Mouse (Mus musculus) Muller cell, postnatal 12 days (primary cell): Measurements from ENCODE around the gene Idh2.
"Not testable (repeated sequence)": the region's sequence is repeated elsewhere in the genome, so short reads cannot be mapped to it uniquely, and the experiment has no call there.

Experiments
- DNase-seq: peaks from one replicate; pipeline ENCODE4 v3.0.0-alpha.2; 2015; ENCODE audit errors: inconsistent ontology term

The Idh2 gene

DNA sequence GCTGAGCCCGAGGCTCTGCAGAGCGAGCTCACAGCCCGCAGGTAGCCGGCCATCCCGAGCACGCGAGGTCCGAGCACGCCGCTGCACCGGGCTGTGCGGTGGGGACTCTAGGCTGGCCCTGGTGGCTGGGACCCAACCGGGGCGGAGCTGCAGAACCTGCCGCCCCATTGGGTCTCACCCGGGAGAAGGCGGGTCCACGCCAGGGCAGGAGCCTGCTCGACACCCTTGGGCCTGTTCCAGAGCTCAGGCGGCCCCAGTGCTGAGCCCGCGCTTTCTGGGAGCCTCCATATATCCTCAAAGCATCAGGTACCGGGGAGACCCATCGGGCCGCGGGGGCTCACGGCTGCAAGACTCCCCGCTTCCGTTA lies at the start of gene Idh2:
Gene Idh2, minus strand, starts transcription at position 169 of the 367 bp plus-strand sequence.
- DNase-seq: peak; percentile 93

DNA sequence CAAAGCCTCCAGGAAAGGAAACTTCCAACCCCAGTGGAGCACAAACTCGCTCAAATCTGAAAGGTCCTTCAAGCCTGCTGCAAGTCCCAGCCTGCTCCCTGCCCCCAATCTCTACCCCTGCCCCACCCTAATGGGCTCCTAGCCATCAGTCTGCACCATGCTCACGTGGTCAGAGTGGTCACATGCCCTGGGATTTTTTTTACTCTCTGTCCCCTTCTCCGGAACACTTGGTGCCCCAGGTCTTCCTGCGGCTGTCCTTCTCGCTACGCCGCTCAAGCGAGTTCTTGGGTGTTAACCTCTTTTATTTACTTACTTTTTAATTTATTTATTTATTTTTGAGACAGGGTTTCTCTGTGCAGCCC lies 45.7 kb upstream of the Idh2 start:
- no peak for DNase-seq

DNA sequence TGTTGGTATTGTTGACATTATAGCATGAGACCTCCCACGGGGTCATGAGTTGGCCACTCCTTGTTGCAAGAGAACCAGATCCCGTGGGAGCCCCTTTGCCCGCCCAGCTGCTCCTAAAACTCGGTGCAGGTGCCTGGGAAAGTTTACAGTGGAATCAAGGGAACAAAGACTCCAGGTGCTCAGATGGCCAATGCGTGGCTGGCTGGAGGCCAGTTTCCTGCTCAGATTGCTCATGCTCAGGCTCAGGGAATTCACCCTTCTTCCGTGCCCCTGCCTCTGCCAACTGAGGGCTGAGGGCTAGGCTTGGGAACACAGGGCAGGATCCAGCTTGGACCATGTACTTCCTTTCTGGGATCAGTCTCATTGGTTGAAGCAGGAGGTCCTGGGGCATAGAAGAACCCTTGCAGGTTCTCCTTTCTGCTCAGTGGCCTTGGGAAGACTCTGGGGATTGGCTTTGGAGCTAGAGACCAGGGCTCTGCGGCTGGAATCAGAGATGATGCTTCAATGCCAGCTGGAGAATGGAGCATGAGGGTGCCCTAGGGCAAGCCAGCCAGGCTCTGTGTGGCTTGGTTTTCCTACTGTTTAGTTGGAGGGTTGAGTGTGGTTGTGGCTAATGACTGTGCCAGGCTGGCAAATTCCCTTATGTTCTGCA lies 45.2 kb upstream of the Idh2 start:
- DNase-seq: peak; percentile 65

DNA sequence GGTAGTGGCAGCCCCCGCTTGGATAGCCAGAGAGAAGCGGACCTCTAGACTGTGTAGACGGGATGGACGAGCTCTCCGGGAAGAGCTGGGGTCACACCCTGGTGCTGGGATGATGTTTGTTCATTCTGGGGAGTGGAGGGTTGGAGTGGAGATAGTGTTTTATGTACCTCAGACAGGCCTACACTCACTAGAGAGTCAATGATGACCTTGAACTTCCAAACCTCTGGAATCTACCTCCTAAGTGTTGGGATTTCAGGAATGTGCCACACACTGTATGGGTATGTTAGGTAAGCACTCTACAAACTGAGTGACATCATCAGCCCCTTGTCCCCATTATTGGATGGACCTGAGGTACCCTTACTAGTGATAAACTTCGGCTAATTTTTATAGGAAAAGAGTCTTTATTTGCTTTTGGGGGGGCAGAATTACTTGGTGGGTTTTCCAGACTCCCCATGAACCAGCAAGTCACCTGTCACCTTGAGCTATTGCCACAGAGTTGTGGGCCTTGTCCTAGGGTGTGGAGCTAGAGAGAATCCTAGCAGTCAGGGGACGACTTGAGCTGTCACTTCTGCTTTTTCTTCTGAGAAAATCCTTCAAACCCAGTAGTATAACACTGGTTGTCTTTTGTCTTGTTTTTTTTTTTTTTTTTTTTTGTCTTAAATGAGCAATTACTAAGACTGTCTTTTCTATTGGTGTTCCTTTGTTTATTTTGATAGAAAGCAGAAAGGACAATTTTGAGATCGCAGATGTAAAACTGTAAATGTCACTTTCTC lies 43.5 kb upstream of the Idh2 start:
- no peak for DNase-seq

DNA sequence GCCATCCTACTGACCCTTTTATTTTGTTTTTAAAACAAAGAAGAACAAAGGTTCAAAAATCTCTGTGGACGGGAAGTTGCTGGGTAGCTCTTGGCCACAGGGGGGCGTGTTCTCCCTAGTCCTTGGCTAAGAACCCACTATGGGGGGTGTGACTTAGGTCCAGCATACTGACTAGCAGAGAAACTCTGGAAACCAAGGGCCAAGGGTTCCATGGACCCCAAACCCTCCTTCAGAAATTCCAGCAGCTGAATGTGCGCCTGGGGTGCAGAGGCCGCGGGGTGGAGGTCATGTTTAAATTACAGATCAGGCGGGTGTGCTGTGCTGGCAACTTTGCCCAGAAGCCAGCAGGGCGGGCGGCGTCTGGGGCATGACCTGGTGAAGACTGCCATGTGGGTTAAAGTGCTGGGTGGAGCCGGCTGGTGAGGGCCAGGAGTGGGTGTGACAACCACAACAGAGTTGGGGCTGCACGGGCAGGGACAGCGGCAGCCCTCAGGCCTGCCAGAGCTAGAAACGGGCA lies 41.6 kb upstream of the Idh2 start:
- peak; percentile 30 for DNase-seq

DNA sequence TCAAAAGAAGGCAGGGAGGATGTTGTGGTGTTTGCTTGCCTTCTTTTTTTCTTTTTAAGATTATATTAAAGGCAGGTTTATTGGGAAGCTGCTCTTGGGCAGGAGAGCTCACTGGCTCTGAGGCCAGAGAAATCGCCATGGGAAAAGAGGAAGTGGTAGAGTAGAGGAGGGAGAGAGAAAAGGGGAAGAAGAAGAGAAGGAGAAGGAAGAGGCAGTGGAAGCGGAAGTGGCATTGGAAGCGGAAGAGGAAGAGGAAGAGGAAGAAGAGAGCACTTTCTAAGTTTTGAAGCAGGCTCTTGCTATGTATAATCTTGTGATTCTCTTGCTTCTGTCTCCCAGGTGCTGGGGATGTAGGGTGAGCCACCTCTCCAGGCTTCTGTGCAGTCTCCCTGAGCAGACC lies 39.5 kb upstream of the Idh2 start:
- no peak for DNase-seq

DNA sequence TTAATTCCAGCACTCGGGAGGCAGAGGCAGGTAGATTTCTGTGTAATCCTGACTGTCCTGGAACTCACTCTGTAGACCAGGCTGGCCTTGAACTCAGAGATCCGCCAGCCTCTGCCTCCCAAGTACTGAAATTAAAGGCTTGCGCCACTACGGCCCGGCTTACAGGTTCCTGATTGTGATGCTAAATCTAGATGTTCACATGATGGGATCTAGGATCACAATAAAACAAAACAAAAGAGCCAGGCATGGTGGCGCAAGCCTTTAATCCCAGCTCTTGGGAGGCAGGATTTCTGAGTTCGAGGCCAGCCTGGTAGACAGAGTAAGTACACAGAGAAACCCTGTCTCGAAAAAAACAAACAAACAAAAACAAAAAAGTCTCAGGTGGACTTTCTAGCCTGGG lies 37.6 kb upstream of the Idh2 start:
- DNase-seq: no peak

DNA sequence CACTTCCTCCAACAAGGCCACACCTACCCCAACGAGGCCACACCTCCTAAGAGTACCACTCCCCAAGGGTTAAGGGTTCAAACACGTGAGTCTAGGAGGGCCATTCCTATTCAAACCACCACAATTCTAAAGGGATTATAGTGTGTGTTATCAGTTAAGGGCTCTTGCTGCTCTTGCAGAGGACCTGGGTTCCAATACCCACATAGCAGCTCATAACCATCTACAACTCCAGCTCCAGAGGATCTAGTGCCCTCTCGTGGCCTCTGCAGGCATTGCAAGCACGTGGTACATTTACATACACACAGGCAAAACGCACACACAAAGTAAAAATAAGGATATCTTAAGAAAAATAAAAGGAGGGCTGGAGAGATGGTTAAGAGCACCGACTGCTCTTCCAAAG lies 37.0 kb upstream of the Idh2 start:
- DNase-seq: no peak

DNA sequence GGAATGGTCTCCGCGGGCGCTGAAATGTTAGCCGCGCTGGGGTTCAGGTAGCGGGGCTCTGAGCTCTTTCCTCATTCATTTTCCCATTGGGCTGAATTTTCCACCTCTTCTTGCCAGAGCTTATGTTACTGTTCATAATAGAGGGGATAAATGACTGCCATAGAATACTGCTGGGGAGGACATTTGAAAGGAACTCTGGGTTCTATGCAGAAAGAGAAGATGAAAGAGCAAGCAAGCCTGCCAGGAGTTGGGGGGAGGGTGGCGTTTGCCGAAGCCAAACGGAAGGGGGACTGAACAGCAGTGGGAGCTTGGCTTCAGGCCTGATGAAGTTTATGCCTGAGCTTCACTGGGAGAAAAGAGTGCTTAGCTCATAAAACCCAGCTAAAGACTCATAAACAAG lies 34.2 kb upstream of the Idh2 start:
- peak; percentile 51 for DNase-seq

DNA sequence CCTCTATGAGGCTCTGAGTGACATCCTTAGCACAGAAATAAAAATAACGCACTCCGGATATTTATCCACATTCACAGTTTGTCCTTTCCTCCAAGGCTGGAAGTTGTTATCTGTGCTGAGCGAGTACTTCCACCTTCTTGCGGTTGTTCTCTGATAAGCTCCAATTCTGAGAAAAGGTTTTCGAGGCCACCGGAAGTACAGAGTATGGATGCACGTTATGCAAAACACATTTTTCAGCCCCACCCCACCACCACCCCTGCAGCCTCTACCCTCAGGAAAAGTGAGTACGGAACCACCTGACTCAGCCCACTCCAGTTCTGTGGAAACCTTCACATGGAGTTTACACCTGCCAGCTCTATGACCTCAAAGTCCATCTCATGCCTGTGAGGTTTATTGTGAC lies 30.9 kb upstream of the Idh2 start:
- DNase-seq: no peak

DNA sequence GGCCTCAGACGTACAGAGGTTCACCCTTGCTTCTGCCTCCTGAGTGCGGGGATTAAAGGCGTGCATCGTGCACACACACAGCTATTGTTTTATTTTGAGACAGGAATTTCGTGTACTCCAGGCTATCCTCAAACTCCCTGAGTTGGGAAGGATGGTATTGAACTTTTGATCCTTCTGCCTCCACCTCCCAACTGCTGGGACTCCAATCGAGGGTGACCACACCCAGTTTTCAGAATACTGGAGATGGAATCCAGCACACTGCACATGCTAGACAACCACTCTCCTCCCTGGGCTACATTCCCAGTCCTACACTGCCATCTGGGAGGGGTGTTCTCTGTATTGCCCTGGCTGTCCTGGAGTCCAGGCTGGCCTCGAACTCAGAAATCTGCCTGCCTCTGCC lies 29.5 kb upstream of the Idh2 start:
- DNase-seq: no peak

DNA sequence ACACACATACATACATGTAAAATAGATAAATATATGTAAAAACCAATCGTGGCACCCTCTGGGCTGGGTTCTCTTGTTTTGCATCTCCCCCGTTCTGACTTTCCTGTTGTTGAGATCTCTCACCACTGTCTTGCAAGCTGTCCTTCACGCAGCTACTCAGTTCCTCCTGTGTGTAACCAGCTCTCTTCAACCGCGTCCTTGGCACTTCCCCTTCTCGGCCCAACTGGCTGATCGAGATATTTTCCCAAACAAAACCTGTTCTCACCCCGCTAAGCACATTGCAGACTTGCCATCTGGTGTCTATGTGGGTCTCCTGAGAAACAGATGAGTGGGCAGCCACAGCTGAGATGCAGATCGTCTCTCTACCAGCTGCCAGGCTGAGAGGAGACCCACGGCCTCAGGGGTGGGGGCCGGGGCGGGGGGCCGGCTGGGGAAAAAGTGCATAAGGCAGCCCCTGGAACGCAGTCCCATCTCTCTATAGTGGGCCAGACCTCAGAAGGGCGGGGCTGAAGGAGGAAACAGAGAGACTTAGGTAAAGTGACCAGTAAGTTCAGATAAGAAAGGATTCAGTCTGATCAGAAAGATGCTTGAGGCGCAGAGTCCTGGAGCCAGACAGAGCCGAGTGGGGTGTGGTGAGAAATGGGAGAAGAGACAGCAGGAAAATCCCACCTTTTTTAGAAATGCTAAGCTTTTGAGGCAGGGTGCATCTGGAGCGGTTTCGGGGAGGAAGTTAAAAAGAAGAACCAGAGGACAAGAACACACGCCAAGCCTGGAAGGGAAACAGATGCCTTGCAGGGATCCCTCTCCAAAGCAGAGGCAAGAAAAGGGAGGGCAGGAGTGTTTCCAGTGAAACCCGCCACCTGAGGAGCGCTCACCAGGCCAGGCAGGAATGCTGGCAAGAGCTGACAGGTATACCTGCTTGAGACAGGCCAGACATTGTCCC lies 28.4 kb upstream of the Idh2 start:
- DNase-seq: no peak

DNA sequence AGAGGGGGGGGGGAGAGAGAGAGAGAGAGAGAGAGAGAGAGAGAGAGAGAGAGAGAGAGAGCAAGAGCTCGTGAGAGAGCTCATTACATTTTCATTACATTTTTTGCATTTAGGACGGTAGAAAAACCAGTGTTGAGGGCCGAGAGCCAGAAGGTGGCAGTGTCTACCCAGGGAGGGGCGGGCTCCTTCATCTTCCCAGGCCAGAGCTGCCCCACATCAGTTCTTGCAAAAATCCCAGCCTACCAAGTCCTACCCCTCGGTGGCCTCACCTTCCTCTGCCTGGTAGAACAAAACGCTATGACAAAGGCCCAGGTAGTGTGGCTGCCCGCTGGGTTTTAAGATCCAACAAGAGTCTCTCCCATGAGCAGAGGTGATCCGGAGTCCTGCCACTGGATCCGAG lies 25.6 kb upstream of the Idh2 start:
- DNase-seq: peak; percentile 75

DNA sequence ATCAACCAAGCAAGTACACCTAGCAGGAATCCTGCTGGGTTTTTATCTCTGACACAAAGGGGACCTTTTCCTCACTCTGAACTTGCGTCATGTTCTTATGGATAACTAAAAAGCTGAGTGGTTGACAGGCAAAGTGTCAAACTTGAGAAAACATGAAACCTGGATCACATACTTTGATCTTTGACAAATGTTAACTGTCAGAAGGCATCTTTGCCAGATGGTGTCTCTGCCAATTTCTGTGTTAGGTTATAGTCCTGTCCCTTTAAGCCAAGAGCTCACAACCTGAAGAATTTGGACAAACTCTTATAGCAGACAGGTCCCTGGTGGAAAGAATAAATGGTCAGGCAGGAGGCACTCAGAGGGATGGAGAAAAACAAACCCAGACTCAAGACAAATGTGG lies 23.2 kb upstream of the Idh2 start:
- DNase-seq: no peak

DNA sequence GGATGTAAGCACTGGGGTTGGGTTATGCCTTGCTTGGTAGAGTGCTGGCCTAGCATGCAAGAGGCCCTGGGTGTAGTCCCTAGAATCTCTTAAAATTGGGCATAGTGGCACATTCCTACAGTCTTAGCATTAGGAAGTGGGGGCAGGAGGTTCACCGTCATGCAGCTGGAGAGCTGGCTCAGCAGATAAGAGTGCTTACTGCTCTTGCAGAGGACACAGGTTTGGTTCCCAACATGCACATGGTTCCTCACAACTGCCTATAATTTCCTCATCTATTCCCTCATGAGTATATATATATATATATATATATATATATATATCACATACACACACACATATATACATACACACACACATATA lies 20.0 kb upstream of the Idh2 start:
- DNase-seq: no peak

DNA sequence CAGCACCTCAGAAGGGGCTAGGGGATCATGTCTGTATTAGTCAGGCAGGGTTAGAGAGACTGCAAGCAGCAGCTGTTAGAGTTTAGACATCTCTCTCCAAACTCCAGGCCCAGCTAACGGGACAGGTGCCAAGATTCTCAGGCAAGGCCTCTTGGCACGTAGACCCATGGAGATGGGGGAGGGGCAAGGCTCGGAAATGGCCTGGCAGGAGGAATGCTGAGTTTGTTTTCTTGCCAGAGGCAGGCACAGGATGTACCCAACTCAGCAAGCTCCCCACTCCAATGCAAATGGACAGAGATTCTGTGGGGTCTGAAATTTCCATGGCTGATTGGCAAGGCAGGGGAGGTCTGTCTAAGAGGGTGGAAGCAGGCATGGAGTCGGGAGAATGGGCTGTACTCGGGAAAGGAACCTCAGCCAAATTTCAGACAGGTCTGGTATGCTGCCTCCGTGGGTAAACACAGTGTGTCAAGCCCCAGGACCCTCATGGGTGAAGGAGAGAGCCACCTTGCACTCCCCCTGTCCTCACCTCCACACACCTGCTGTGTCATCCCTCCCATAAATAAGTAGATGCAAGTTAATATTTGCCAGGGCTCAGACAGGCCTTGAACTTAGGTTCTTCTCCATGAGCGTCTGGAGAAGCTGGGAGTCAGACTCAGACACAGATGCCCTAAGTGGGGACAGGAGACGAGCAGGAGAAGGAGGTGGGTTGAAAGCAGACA lies 19.4 kb upstream of the Idh2 start:
- DNase-seq: peak; percentile 92

DNA sequence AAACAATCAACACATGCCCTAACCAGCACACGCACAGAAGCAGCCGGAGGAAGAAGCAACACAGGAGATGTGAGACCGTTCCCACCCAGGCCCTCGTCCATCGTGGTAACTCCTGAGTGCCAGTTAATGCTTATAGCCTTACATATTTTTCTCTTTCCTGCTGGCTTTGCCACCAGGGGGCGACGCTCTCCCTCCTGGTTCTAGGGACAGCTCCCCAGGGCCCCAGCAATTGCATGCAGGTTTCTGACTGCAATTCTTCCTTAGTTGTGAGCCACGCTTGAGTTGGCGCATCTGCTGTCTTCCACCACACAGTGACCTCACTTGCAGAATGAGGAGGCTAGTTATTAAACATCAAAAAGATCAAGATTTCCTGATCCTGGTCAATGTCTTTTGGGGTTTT lies 17.3 kb upstream of the Idh2 start:
- DNase-seq: peak; percentile 59

DNA sequence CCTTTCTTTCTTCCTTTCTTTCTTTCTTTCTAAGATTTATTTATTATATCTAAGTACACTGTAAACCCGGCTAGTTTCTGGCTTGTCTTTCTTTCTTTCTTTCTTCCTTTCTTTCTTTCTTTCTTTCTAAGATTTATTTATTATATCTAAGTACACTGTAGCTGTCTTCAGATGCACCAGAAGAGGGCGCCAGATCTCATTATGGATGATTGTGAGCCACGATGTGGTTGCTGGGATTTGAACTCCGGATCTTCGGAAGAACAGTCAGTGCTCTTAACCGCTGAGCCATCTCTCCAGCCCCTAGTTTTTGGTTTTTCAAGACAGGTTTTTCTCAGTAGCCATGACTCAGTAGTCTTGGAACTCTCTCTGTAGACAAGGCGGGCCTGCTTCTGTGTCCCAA lies 16.1 kb upstream of the Idh2 start:
- DNase-seq: not testable (repeated sequence)

DNA sequence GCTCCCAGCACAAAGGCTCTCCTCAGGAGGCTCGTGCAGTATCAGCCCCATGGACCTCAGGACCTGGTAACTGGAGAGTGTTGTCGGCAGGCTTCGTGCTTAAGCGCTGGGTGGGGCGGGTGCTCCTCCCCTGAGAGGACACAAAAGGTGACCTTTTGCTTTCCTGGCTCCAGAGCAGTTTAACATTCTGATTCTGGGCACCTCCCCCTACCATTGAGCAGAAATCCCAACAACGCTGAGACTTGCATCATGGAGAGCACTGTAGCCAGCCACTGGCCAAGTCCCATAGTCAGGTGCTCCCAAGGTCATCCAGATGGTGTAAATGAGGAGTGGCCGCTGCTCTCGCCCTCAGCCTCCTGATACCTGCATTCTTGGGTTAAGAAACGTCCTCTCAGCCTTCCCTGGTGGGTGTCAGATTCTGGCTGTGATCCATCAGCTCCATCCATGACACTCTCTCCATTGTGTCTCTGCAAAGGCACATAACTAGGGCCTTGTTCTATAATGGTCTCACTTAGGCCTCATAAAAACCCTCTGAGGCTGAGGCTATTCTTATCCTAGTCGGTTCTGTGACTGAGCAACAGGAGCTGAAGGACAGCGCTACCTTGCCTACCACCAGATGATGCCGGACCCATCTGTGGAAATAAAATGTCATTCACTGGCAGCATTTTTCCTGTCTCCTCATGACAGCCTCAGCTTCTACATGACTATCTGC lies 15.3 kb upstream of the Idh2 start:
- peak; percentile 26 for DNase-seq

DNA sequence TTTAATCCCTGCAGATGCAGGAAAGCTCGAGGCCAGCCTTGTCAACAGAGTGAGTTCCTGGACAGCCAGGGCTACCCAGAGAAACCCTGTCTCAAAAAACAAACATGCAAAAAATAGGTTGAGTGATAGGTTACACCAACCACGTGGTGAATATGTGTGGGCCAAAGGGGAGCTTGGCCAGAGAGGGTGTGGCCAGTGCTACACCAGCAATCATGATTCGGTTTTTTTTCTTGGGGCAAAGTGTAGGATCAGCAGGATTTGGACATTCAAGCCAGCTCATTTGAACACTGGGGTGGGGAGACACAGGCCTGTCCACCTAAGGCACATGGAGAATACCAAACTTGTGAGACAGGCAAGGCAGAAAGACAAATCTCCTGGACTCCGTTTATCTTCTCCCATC lies 14.1 kb upstream of the Idh2 start:
- DNase-seq: peak; percentile 14

DNA sequence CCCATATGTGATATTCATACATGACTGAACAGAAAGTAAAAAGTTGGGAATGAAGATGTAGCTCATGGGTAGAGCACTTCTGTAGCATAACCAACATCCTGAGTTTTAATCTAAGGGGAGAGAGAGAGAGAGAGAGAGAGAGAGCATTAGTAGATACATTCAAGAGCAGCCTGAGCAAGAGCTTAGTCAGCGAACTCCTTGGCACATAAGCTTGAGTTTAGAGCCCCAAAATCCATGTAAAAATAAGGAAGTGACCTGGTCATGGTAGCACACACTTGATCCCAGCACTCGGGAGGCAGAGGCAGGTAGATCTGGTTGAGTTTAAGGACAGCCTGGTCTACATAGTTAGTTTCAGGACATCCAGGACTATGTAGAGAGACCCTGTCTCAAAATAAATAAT lies 8.5 kb upstream of the Idh2 start:
- DNase-seq: no peak
